Mouse (Mus musculus) liver, embryonic 13.5 days (tissue): ENCODE data around the gene Btbd9. TPM values are rescaled to one million over a fixed set of nuclear protein-coding genes. Genes with fewer than 3 reads are reported as not detected.

Experiments
- ATAC-seq: fragments of 200-750 bp; cut with Nextera tagmentation; 2 replicates; pipeline ENCODE4 v1.8.0; 2017; ENCODE audit warnings: low read depth, mild to moderate bottlenecking, moderate number of reproducible peaks, moderate library complexity
- DNase-seq: peaks from one replicate; pipeline ENCODE4 v3.0.0; 2022
- H3K27ac ChIP-seq: fragments of 300-500 bp; sonication (generic); 2 replicates; pipeline ENCODE4 v1.5.1; 2015; ENCODE audit warnings: moderate library complexity, mild to moderate bottlenecking, inconsistent platforms
- H3K27me3 ChIP-seq: fragments of 300-500 bp; sonication (generic); 2 replicates; pipeline ENCODE4 v1.6.1; 2015; ENCODE audit warnings: mild to moderate bottlenecking, inconsistent platforms
- H3K36me3 ChIP-seq: fragments of 300-500 bp; sonication (generic); 2 replicates; pipeline ENCODE4 v1.6.1; 2015; ENCODE audit warnings: mild to moderate bottlenecking, inconsistent platforms
- H3K4me1 ChIP-seq: fragments of 300-500 bp; sonication (generic); replicated peaks from 2 replicates; pipeline ENCODE4 v1.6.1; 2015; ENCODE audit warnings: inconsistent platforms
- H3K4me2 ChIP-seq: fragments of 300-500 bp; sonication (generic); 2 replicates; pipeline ENCODE4 v1.6.1; 2015; ENCODE audit warnings: inconsistent platforms, mild to moderate bottlenecking, moderate library complexity
- H3K4me3 ChIP-seq: fragments of 300-500 bp; sonication (generic); replicated peaks from 2 replicates; pipeline ENCODE4 v1.5.1; 2015; ENCODE audit warnings: mild to moderate bottlenecking, inconsistent platforms
- H3K9ac ChIP-seq: fragments of 300-500 bp; sonication (generic); 2 replicates; pipeline ENCODE4 v1.6.1; 2015; ENCODE audit warnings: mild to moderate bottlenecking, inconsistent platforms
- H3K9me3 ChIP-seq: fragments of 300-500 bp; sonication (generic); replicated peaks from 2 replicates; pipeline ENCODE4 v1.6.1; 2016; ENCODE audit warnings: inconsistent platforms
- WGBS: fragments of 180-500 bp; shearing (Covaris S2); methylation state at CpG from one replicate; pipeline ENCODE4 v1.1.7; 2015; ENCODE audit not compliant: insufficient replicate concordance; 5-methylcytosine and 5-hydroxymethylcytosine counted together
- polyA plus RNA-seq: library from polyadenylated mRNA; unstranded; fragments of >200 nt; fragmentation: Nextera tagmentation; extraction: Ambion mirVana; gene quantifications from 2 replicates; pipeline ENCODE4 v1.2.1, GENCODE M21; 2015

Btbd9 gene
- polyA plus RNA-seq, 1 experiment from 2014 or later = 14.5 TPM

DNA sequence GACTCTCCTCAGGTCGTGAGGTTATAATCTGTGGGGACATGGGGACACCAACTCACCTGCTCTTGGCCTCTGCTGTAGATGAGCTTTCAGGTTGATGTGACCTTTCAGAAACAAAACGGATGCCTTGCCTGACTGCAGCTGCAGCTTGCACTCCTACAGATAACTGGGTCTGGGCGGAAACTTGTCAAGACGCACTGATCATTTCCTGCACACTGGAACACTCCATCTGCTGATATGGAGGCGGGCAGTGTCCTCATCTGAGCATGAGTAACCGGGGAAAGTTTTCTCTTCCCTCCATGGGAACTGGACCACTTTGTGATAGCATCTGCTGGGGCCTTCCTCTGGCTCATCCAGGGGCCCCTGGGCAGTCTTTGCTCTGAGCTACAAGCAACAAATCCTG, 361.9 kb downstream of the Btbd9 start:
- Histone ChIP-seq H3K4me2 (no peak overlapping the region), H3K36me3 (peaks cover 10% of the 10 kb centered on the region; the same call in 1 of the 2 replicates), H3K9ac (no peak overlapping the region), H3K27me3 (no peaks in the 10 kb centered on the region), H3K9me3 (no peaks in the 10 kb centered on the region), H3K4me3 (no peak overlapping the region), H3K4me1 (peaks cover 12% of the 10 kb centered on the region), H3K27ac (no peak overlapping the region)
- DNase-seq (no peak), ATAC-seq (no peak)
- WGBS = 17% methylated on average over 6 of the region's 6 CpGs

DNA sequence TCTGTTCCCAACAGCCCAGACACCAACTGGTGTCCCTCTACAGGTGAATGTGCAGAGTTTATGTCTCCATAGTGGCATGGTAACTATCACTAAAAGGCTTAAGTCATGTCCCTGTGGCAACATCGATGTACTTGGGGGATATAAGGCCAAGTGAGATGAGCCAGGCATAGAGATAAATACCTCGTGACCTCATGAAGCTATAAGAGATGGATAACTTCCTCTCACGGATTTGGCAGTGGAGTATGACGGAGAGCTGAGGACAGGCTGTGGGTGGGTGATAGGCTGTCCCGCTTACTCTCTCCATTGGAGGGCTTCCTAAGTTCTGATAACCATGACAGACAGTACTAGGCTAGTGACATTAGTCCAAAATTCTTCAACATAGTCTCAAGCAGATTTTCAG, 362.9 kb downstream of the Btbd9 start:
- Histone ChIP-seq H3K36me3 (peaks cover 20% of the 10 kb centered on the region), H3K27me3 (no peaks in the 10 kb centered on the region), H3K4me1 (peaks cover 12% of the 10 kb centered on the region), H3K4me3 (no peak overlapping the region), H3K9me3 (no peaks in the 10 kb centered on the region), H3K9ac (no peak overlapping the region), H3K27ac (no peak overlapping the region), H3K4me2 (no peak overlapping the region)
- 51% methylated on average over 5 of the region's 5 CpGs for WGBS
- no peak for ATAC-seq
- no peak for DNase-seq

DNA sequence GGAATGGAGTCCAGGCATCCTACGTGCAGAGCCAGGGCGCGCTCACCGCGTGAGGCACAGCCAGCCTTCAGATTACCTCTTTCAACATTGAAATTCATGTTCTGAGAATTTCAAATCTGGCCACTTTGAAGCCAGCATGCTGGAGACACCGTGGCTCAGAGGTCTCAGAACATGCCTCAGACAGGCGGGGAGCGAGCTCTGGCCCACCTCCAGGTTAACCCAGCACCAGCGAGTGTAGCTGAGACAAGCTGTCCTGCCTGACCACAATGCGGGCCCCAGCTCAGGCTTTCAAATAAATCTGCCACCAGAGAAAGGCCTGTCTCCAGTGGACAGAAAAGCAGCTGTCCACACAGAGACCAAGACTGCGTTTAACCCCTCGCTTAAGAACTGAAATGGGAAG, 363.6 kb downstream of the Btbd9 start:
- H3K4me1 ChIP-seq = peaks cover 12% of the 10 kb centered on the region
- no peaks in the 10 kb centered on the region for H3K9me3 ChIP-seq
- DNase-seq (no peak), ATAC-seq (no peak)
- no peaks in the 10 kb centered on the region for H3K27me3 ChIP-seq
- no peak overlapping the region for H3K27ac ChIP-seq
- no peak overlapping the region for H3K9ac ChIP-seq
- H3K4me2 ChIP-seq = no peak overlapping the region
- H3K4me3 ChIP-seq = no peak overlapping the region
- peaks cover 27% of the 10 kb centered on the region for H3K36me3 ChIP-seq
- 87% methylated on average over 12 of the region's 12 CpGs for WGBS

DNA sequence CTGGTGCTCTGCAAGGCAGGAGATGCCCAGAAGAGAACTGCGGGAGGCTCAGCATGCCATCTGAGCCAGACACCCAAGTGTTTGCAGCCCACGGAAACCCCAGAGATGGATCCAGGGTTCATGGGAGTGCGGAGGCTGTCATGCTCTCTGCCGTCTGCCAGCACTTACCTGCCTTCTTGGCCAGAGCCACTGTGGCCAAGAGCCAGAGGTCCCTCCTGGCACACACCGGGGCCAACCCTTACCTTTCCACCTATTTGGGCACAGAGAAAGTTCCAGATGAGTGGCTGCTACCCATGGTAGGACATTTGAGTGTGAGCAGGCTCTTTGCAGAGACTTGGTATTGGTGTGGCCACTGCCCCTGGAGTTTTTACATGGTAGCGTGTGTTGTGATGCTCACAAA, 365.4 kb downstream of the Btbd9 start:
- Histone ChIP-seq H3K4me1 (peaks cover 12% of the 10 kb centered on the region), H3K4me2 (no peak overlapping the region), H3K27me3 (no peaks in the 10 kb centered on the region), H3K4me3 (no peak overlapping the region), H3K9ac (no peak overlapping the region), H3K36me3 (peaks cover 29% of the 10 kb centered on the region), H3K9me3 (no peaks in the 10 kb centered on the region), H3K27ac (no peak overlapping the region)
- 92% methylated on average over 6 of the region's 6 CpGs for WGBS
- DNase-seq (no peak), ATAC-seq (no peak)

DNA sequence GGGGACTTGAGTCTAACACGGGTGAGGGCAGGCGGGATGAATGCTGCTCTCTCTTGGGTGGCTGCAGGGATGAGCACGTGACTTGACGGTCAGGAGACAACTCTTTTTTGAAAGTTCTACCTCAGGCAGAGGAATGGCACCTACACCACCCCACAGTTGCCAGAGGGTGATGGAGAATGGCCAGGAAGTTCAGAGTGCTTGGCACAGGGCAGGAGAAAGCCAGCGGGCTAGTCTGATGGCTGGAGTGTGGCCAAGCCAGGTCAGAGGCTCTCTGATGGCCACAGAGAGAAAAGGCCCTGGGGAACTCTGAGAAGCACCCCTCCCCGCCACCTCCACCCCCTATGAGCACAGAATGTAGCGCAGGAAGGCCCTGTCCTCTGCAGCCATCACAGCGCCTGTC, 366.0 kb downstream of the Btbd9 start:
- WGBS = 84% methylated on average over 8 of the region's 8 CpGs
- Histone ChIP-seq H3K4me3 (no peak overlapping the region), H3K9ac (no peak overlapping the region), H3K4me1 (peaks cover 12% of the 10 kb centered on the region), H3K4me2 (no peak overlapping the region), H3K36me3 (peaks cover 29% of the 10 kb centered on the region), H3K9me3 (no peaks in the 10 kb centered on the region), H3K27ac (no peak overlapping the region), H3K27me3 (no peaks in the 10 kb centered on the region)
- DNase-seq (no peak), ATAC-seq (no peak)

DNA sequence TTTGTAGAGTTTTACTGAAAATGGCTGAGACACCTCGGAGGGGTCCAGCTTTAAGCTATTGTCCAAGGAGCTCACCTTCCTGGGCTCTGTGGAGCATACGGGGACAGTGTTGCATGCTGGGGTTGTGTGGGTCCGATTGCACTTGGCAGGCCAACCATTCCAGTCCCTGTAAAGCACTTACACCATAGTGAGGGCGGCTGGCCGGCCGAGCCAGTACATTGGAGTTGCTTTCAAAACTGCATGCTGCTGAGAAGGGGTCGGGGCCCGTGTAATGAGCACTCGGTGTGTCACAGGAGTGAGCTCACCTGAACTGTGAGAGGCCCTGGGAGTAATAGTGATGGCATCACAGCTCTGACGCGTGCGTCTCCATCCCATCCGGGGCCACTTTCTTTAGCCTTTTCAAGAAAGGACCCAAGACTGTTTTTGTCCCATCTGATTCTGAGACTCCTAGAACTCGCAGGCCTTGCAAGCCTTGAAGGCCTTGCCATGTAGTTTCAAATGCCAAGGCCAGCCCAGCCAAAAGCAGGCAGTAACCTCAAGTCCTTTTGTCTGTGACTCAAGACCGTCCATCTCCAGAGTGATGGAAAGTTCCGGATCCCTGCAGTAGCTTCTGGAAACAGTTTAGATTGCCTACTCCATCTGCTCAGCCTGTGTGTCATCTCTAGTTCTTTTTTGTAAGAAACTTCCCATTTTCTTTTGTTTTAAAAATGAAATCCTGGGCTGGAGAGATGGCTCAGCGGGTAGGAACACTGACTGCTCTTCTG, 371.0 kb downstream of the Btbd9 start:
- ATAC-seq = no peak

DNA sequence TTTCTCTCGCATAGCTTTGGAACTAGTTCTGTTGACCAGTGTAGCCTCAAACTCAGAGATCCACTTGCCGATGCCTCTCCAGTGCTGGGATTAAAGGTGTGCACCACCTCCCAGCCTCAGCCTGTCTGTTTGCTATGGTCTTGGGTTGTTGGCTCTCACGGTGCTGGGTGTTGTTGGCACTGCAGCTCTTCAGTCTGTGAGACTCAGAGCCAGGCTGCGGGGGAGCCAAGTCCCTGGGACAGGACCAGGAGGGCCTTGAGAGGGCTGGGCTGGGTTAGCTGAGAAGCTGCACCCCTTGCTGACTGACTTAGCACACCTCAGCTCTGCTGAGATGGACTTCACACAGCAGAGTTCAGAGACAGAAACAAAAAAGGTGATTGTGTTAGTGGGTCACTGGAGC, 376.0 kb downstream of the Btbd9 start:
- WGBS = 81% methylated on average over 4 of the region's 4 CpGs
- ATAC-seq = no peak
- no peak overlapping the region for H3K9ac ChIP-seq
- no peak overlapping the region for H3K4me2 ChIP-seq
- no peak for DNase-seq
- no peak overlapping the region for H3K4me3 ChIP-seq
- peaks cover 9% of the 10 kb centered on the region; the same call in 1 of the 2 replicates for H3K36me3 ChIP-seq
- no peaks in the 10 kb centered on the region for H3K27me3 ChIP-seq
- H3K4me1 ChIP-seq = peaks cover 21% of the 10 kb centered on the region
- H3K27ac ChIP-seq = no peak overlapping the region
- no peaks in the 10 kb centered on the region for H3K9me3 ChIP-seq

More for the DNA sequence above, 371.0 kb downstream of the Btbd9 start:
- no peak overlapping the region for H3K4me2 ChIP-seq
- H3K36me3 ChIP-seq = peaks cover 33% of the 10 kb centered on the region
- H3K4me1 ChIP-seq = peaks cover 4% of the 10 kb centered on the region; the same call in 1 of the 2 replicates
- 85% methylated on average over 17 of the region's 17 CpGs for WGBS
- no peak overlapping the region for H3K27ac ChIP-seq
- H3K9ac ChIP-seq = no peak overlapping the region
- no peak for DNase-seq
- H3K27me3 ChIP-seq = no peaks in the 10 kb centered on the region
- no peak overlapping the region for H3K4me3 ChIP-seq
- no peaks in the 10 kb centered on the region for H3K9me3 ChIP-seq

DNA sequence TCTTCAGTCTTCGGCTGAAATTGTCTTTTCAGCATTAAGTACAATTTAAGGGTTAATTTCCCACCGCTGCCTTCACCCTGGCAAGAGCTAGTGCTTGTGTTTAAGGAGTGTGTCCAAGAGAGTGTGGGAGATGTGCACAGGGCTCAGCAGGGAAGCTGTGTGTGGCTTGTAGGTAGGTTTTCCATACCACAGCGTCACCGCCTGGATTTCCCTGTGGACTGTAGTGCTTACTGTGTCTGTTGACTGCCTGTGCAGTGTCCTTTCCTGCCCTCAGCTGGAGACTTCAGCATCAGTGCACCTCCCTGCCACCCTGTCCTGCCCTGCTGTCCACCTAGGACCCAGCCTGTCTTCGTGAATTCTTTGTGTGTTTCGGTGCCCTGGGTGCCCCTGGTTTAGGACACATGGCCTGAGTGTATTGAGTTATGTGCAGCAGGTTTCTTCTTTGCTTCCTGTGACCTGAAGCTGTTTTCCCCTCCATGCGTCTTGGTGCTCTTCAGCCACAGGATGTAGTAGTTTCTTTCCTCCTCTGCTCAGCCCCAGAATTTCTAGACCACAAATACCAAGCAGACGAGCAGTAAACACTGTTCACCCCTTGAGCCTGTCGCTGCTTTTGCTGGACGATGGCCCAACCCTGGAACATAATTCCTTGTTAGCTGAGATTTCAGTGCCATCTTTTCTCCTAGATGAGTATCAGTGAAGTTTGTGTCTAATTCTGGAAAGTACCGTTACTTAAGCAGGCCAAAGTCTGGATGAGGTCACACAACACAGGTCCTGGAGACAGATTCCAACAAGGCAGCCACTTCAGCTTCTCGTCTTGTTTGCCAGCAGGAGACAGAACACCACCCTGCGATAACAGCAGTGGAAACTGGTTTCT, 376.7 kb downstream of the Btbd9 start:
- H3K9ac ChIP-seq = no peak overlapping the region
- peaks cover 26% of the 10 kb centered on the region for H3K4me1 ChIP-seq
- H3K27me3 ChIP-seq = no peaks in the 10 kb centered on the region
- no peak overlapping the region for H3K4me3 ChIP-seq
- ATAC-seq (no peak), DNase-seq (no peak)
- peaks cover 9% of the 10 kb centered on the region; the same call in 1 of the 2 replicates for H3K36me3 ChIP-seq
- WGBS = 71% methylated on average over 13 of the region's 13 CpGs
- no peak overlapping the region for H3K4me2 ChIP-seq
- H3K27ac ChIP-seq = no peak overlapping the region
- no peaks in the 10 kb centered on the region for H3K9me3 ChIP-seq

DNA sequence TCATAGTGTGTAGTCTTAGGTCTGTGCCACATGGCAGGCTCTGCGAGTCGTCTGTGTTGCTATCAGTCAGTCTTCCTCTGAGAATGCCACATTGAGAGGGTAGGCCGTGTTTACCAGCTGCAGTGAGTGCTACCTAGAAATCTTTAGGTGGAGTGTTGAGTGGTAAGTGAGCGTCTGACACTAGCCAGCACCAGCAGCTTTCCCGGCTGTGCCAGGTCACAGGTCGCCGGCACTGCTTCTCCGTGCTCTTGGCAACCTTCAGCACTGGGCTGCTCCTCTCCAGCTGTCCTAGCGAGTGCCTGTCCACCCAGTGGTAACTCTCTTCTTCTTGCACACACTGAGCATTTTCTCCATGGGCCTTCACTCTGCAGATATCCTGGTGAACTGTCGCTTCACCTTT, 377.9 kb downstream of the Btbd9 start:
- 73% methylated on average over 10 of the region's 10 CpGs for WGBS
- H3K27ac ChIP-seq = no peak overlapping the region
- peaks cover 26% of the 10 kb centered on the region for H3K4me1 ChIP-seq
- no peaks in the 10 kb centered on the region for H3K9me3 ChIP-seq
- no peak overlapping the region for H3K4me3 ChIP-seq
- DNase-seq (no peak), ATAC-seq (no peak)
- peaks cover 15% of the 10 kb centered on the region; the same call in 1 of the 2 replicates for H3K36me3 ChIP-seq
- H3K27me3 ChIP-seq = no peaks in the 10 kb centered on the region
- H3K9ac ChIP-seq = no peak overlapping the region
- H3K4me2 ChIP-seq = no peak overlapping the region

DNA sequence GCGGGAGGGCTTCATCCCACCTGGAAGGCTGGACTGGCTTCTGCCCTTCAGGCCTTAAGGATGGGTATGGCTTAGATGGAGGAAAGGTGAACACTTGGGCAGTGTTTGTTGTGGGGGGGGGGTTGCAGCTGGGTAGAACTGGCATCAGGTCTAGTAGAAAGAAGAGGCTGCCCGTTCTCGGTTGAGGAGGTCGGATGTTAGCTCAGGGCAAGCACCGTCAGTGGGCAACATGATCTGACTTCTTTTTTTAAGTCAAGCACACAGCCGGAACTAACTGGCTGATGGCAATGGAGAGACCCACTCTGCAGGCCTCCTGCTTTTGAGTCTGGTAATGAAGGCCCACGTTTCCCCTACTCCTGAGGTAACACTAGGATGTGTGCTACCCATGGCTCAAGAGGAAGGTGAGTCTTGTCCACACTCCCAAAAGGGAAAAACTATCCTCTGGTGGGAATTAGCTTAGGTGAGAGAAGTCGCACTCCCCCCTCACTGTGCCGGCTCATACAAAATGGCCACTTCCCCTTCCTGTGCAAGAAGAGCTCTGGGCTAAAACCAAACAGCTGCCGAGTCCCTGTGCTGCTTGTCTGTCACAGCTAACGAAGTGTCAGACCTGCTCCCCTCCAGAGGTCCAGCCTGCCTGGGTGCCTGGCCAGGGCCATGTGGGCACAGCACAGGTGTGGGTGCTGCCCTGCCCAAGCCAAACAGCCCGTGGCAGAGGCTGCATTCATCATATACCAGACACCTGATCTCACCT, 378.8 kb downstream of the Btbd9 start:
- H3K27ac ChIP-seq = no peak overlapping the region
- DNase-seq (no peak), ATAC-seq (no peak)
- peaks cover 19% of the 10 kb centered on the region for H3K36me3 ChIP-seq
- H3K9ac ChIP-seq = no peak overlapping the region
- peaks cover 26% of the 10 kb centered on the region for H3K4me1 ChIP-seq
- WGBS = 50% methylated on average over 12 of the region's 12 CpGs
- H3K4me2 ChIP-seq = no peak overlapping the region
- no peak overlapping the region for H3K4me3 ChIP-seq
- no peaks in the 10 kb centered on the region for H3K27me3 ChIP-seq
- no peaks in the 10 kb centered on the region for H3K9me3 ChIP-seq
